Mouse (Mus musculus) heart, postnatal 0 days (tissue): ENCODE measurements around the gene Pts. TPM values are rescaled to one million over a fixed set of nuclear protein-coding genes. Genes with fewer than 3 reads are reported as not detected.

ENCODE experiments used
- ATAC-seq: fragments of 200-750 bp; cut with Nextera tagmentation; 2 replicates; pipeline ENCODE4 v1.8.0; 2017; ENCODE audit warnings: low read depth, moderate number of reproducible peaks, moderate library complexity; ENCODE audit not compliant: insufficient read depth
- DNase-seq: peaks from one replicate; pipeline ENCODE4 v3.0.0-alpha.2; 2016; ENCODE audit warnings: low spot score
- H3K27ac ChIP-seq: fragments of 300-500 bp; sonication (generic); 2 replicates; pipeline ENCODE4 v1.5.1; 2014; ENCODE audit warnings: low read depth, mild to moderate bottlenecking
- H3K27me3 ChIP-seq: fragments of 300-500 bp; sonication (generic); 2 replicates; pipeline ENCODE4 v1.6.1; 2014; ENCODE audit warnings: low read length, mixed read lengths; ENCODE audit not compliant: control insufficient read depth, insufficient read depth
- H3K36me3 ChIP-seq: fragments of 300-500 bp; sonication (generic); replicated peaks from 2 replicates; pipeline ENCODE4 v1.6.1; 2014; ENCODE audit warnings: low read length, mixed read lengths; ENCODE audit not compliant: control insufficient read depth, insufficient read depth
- H3K4me1 ChIP-seq: fragments of 300-500 bp; sonication (generic); 2 replicates; pipeline ENCODE4 v1.6.1; 2014; ENCODE audit warnings: antibody characterized with exemption; ENCODE audit not compliant: control insufficient read depth, insufficient read depth
- H3K4me2 ChIP-seq: fragments of 300-500 bp; sonication (generic); 2 replicates; pipeline ENCODE4 v1.6.1; 2014; ENCODE audit warnings: low read depth, mild to moderate bottlenecking, low read length, moderate library complexity
- H3K4me3 ChIP-seq: fragments of 300-500 bp; sonication (generic); 2 replicates; pipeline ENCODE4 v1.5.1; 2014; ENCODE audit warnings: low read depth, low read length
- H3K9ac ChIP-seq: fragments of 300-500 bp; sonication (generic); replicated peaks from 2 replicates; pipeline ENCODE4 v1.6.1; 2014; ENCODE audit warnings: low read depth, low read length, mixed read lengths
- H3K9me3 ChIP-seq: fragments of 300-500 bp; sonication (generic); replicated peaks from 2 replicates; pipeline ENCODE4 v1.6.1; 2016; ENCODE audit warnings: low read length; ENCODE audit not compliant: control insufficient read depth
- CTCF ChIP-seq: IDR thresholded peaks from 2 replicates; pipeline ENCODE4 v1.5.1; 2016; ENCODE audit warnings: antibody characterized with exemption, control low read depth, low read depth
- EP300 ChIP-seq: IDR thresholded peaks from 2 replicates; pipeline ENCODE4 v1.6.1; 2016; ENCODE audit warnings: antibody characterized with exemption, low read depth
- WGBS: fragments of 180-500 bp; shearing (Covaris S2); extraction: QIAGEN DNeasy Blood & Tissue Kit; methylation state at CpG from one replicate; pipeline ENCODE4 v1.1.7; 2014; 5-methylcytosine and 5-hydroxymethylcytosine counted together
- polyA plus RNA-seq: library from polyadenylated mRNA; unstranded; fragments of >200 nt; fragmentation: Nextera tagmentation; extraction: Ambion mirVana; gene quantifications from 2 replicates; pipeline ENCODE4 v1.2.1, GENCODE M21; 2015
- total RNA-seq: library from RNA; depleted of rRNA; stranded (reverse); fragments of >200 nt; gene quantifications from 2 replicates; pipeline ENCODE4 v1.2.3, GENCODE M21; 2014; ENCODE audit warnings: low replicate concordance

Pts gene
- total and polyA plus RNA-seq, 2 experiments from 2014 or later = 29.7 to 93.1 TPM

GRCm38 (mm10) chr9:50537295-50537694 lies 8.8 kb upstream of the Pts start:
- no peak for TF ChIP-seq CTCF
- no peak for TF ChIP-seq EP300
- DNase-seq (no peak), ATAC-seq (no peak)
- H3K9me3 ChIP-seq = no peaks in the 10 kb centered on the region
- H3K4me2 ChIP-seq = no peak overlapping the region
- no peaks in the 10 kb centered on the region for H3K36me3 ChIP-seq
- 62% methylated on average over 4 of the region's 4 CpGs for WGBS
- no peaks in the 10 kb centered on the region for H3K27me3 ChIP-seq
- no peak overlapping the region for H3K4me3 ChIP-seq
- no peak overlapping the region for H3K27ac ChIP-seq
- no peak overlapping the region for H3K9ac ChIP-seq
- H3K4me1 ChIP-seq = no peaks in the 10 kb centered on the region

GRCm38 (mm10) chr9:50536603-50537135 lies 8.1 kb upstream of the Pts start:
- Histone ChIP-seq H3K4me2 (no peak overlapping the region), H3K4me1 (no peaks in the 10 kb centered on the region), H3K27me3 (no peaks in the 10 kb centered on the region), H3K9ac (no peak overlapping the region), H3K4me3 (no peak overlapping the region), H3K36me3 (no peaks in the 10 kb centered on the region), H3K27ac (no peak overlapping the region), H3K9me3 (no peaks in the 10 kb centered on the region)
- 65% methylated on average over 7 of the region's 7 CpGs for WGBS
- ATAC-seq = no peak
- no peak for TF ChIP-seq EP300
- TF ChIP-seq CTCF = no peak
- DNase-seq = no peak

- Histone ChIP-seq H3K9ac (no peak overlapping the region), H3K36me3 (no peaks in the 10 kb centered on the region), H3K4me1 (no peaks in the 10 kb centered on the region), H3K9me3 (no peaks in the 10 kb centered on the region), H3K4me2 (no peak overlapping the region), H3K27me3 (no peaks in the 10 kb centered on the region), H3K27ac (no peak overlapping the region), H3K4me3 (no peak overlapping the region)
- no peak for ATAC-seq
- DNase-seq = no peak
- TF ChIP-seq EP300 (no peak), CTCF (no peak)
- WGBS = 56% methylated on average over 5 of the region's 5 CpGs
Measured at GRCm38 (mm10) chr9:50535930-50536329, 7.4 kb upstream of the Pts start.

- H3K27me3 ChIP-seq = no peaks in the 10 kb centered on the region
- H3K4me1 ChIP-seq = no peaks in the 10 kb centered on the region
- no peak overlapping the region for H3K4me2 ChIP-seq
- no peak for ATAC-seq
- WGBS = 61% methylated on average over 3 of the region's 3 CpGs
- H3K9ac ChIP-seq = no peak overlapping the region
- no peak for DNase-seq
- H3K36me3 ChIP-seq = no peaks in the 10 kb centered on the region
- TF ChIP-seq EP300 = no peak
- no peak for TF ChIP-seq CTCF
- no peaks in the 10 kb centered on the region for H3K9me3 ChIP-seq
- no peak overlapping the region for H3K27ac ChIP-seq
- H3K4me3 ChIP-seq = no peak overlapping the region
Measured at GRCm38 (mm10) chr9:50533791-50534190, 5.3 kb upstream of the Pts start.

- no peaks in the 10 kb centered on the region for H3K27me3 ChIP-seq
- H3K9ac ChIP-seq = no peak overlapping the region
- H3K27ac ChIP-seq = no peak overlapping the region
- no peak overlapping the region for H3K4me2 ChIP-seq
- no peaks in the 10 kb centered on the region for H3K36me3 ChIP-seq
- H3K4me3 ChIP-seq = no peak overlapping the region
- DNase-seq = no peak
- 74% methylated on average over 11 of the region's 11 CpGs for WGBS
- H3K9me3 ChIP-seq = no peaks in the 10 kb centered on the region
- H3K4me1 ChIP-seq = no peaks in the 10 kb centered on the region
- TF ChIP-seq CTCF = no peak
- TF ChIP-seq EP300 = no peak
- no peak for ATAC-seq
Measured at GRCm38 (mm10) chr9:50533328-50533727, 4.8 kb upstream of the Pts start.

- H3K27ac ChIP-seq = no peak overlapping the region
- H3K9me3 ChIP-seq = no peaks in the 10 kb centered on the region
- H3K36me3 ChIP-seq = no peaks in the 10 kb centered on the region
- H3K4me1 ChIP-seq = peaks cover 8% of the 10 kb centered on the region; the same call in 1 of the 2 replicates
- TF ChIP-seq EP300 (no peak), CTCF (peak; percentile 50)
- no peak overlapping the region for H3K9ac ChIP-seq
- DNase-seq = peak; percentile 41
- no peaks in the 10 kb centered on the region for H3K27me3 ChIP-seq
- no peak overlapping the region for H3K4me2 ChIP-seq
- ATAC-seq = no peak
- WGBS = 18% methylated on average over 2 of the region's 2 CpGs
- H3K4me3 ChIP-seq = no peak overlapping the region
Measured at GRCm38 (mm10) chr9:50530890-50531289, 2.4 kb upstream of the Pts start.
